Mouse (Mus musculus) forebrain, embryonic 10.5 days (tissue): ENCODE data around the gene Gas1. TPM values are rescaled to one million over a fixed set of nuclear protein-coding genes. Genes with fewer than 3 reads are reported as not detected.

Source experiments
- DNase-seq: peaks from one replicate; pipeline ENCODE4 v3.0.0-alpha.2; 2017; ENCODE audit warnings: low spot score; ENCODE audit errors: extremely low spot score
- H3K27ac ChIP-seq: fragments of 300-500 bp; sonication (generic); 2 replicates; pipeline ENCODE4 v1.5.1; 2016; ENCODE audit warnings: mild to moderate bottlenecking
- H3K27me3 ChIP-seq: fragments of 300-500 bp; sonication (generic); 2 replicates; pipeline ENCODE4 v1.6.1; 2016; ENCODE audit warnings: mild to moderate bottlenecking; ENCODE audit not compliant: poor library complexity, severe bottlenecking
- H3K36me3 ChIP-seq: fragments of 300-500 bp; sonication (generic); replicated peaks from 2 replicates; pipeline ENCODE4 v1.6.1; 2016; ENCODE audit warnings: mild to moderate bottlenecking, moderate library complexity
- H3K4me1 ChIP-seq: fragments of 300-500 bp; sonication (generic); 2 replicates; pipeline ENCODE4 v1.6.1; 2016
- H3K4me3 ChIP-seq: fragments of 300-500 bp; sonication (generic); 2 replicates; pipeline ENCODE4 v1.5.1; 2016; ENCODE audit warnings: mild to moderate bottlenecking, moderate library complexity
- H3K9me3 ChIP-seq: fragments of 300-500 bp; sonication (generic); 2 replicates; pipeline ENCODE4 v1.6.1; 2016; ENCODE audit warnings: mild to moderate bottlenecking, moderate library complexity
- WGBS: fragments of 180-500 bp; shearing (Covaris S2); methylation state at CpG from one replicate; pipeline ENCODE4 v1.1.7; 2016; 5-methylcytosine and 5-hydroxymethylcytosine counted together
- polyA plus RNA-seq: library from polyadenylated mRNA; unstranded; fragments of >200 nt; fragmentation: Nextera tagmentation; extraction: Ambion mirVana; gene quantifications from 2 replicates; pipeline ENCODE4 v1.2.1, GENCODE M21; 2016

Gene Gas1
- polyA plus RNA-seq, 1 experiment from 2014 or later = 72.7 TPM

- no peak overlapping the region for H3K27ac ChIP-seq
- H3K4me3 ChIP-seq = no peak overlapping the region
- peaks cover 8% of the 10 kb centered on the region; the same call in 1 of the 2 replicates for H3K9me3 ChIP-seq
- WGBS = 74% methylated on average over 4 of the region's 4 CpGs
- H3K27me3 ChIP-seq = no peaks in the 10 kb centered on the region
- peaks cover 22% of the 10 kb centered on the region for H3K4me1 ChIP-seq
- no peak for DNase-seq
- H3K36me3 ChIP-seq = no peaks in the 10 kb centered on the region
Measured at GRCm38 (mm10) chr13:60182346-60182745, 5.2 kb upstream of the Gas1 start.

GRCm38 (mm10) chr13:60179641-60180040, 2.5 kb upstream of the Gas1 start:
- WGBS = 88% methylated on average over 4 of the region's 4 CpGs
- peaks cover 4% of the 10 kb centered on the region; the same call in 1 of the 2 replicates for H3K9me3 ChIP-seq
- DNase-seq = no peak
- H3K36me3 ChIP-seq = peaks cover 13% of the 10 kb centered on the region
- H3K4me3 ChIP-seq = no peak overlapping the region
- H3K27me3 ChIP-seq = no peaks in the 10 kb centered on the region
- peaks cover 36% of the 10 kb centered on the region for H3K4me1 ChIP-seq
- 0 out of 2 replicates have a peak overlapping the region, but pooled peaks have one; percentile 20 for H3K27ac ChIP-seq

- peak overlapping the region; percentile 99 for H3K27ac ChIP-seq
- peak overlapping the region; percentile 98 for H3K4me3 ChIP-seq
- no peaks in the 10 kb centered on the region for H3K27me3 ChIP-seq
- H3K36me3 ChIP-seq = peaks cover 13% of the 10 kb centered on the region
- WGBS = under 1% methylated on average over 15 of the region's 15 CpGs
- H3K9me3 ChIP-seq = peaks cover 4% of the 10 kb centered on the region; the same call in 1 of the 2 replicates
- peak; percentile 91 for DNase-seq
- H3K4me1 ChIP-seq = peaks cover 47% of the 10 kb centered on the region
Measured at GRCm38 (mm10) chr13:60178416-60178815, 1.3 kb upstream of the Gas1 start.

GRCm38 (mm10) chr13:60177797-60178110, 589 bp upstream of the Gas1 start:
- Histone ChIP-seq H3K36me3 (peaks cover 13% of the 10 kb centered on the region), H3K9me3 (no peaks in the 10 kb centered on the region), H3K27me3 (peaks cover 5% of the 10 kb centered on the region; the same call in 1 of the 2 replicates), H3K27ac (peak overlapping the region; percentile 99), H3K4me1 (peaks cover 54% of the 10 kb centered on the region), H3K4me3 (peak overlapping the region; percentile 98)
- DNase-seq = no peak
- WGBS = under 1% methylated on average over 13 of the region's 13 CpGs

GRCm38 (mm10) chr13:60176776-60177105, 424 bp downstream of the Gas1 start:
- Histone ChIP-seq H3K4me3 (peak overlapping the region; percentile 98), H3K4me1 (peaks cover 64% of the 10 kb centered on the region), H3K27me3 (peaks cover 15% of the 10 kb centered on the region), H3K27ac (peak overlapping the region; percentile 99), H3K9me3 (no peaks in the 10 kb centered on the region), H3K36me3 (peaks cover 13% of the 10 kb centered on the region)
- no peak for DNase-seq
- under 1% methylated on average over 53 of the region's 53 CpGs for WGBS

- peaks cover 20% of the 10 kb centered on the region for H3K27me3 ChIP-seq
- H3K36me3 ChIP-seq = peaks cover 13% of the 10 kb centered on the region
- H3K4me1 ChIP-seq = peaks cover 69% of the 10 kb centered on the region
- H3K27ac ChIP-seq = peak overlapping the region; percentile 99
- H3K4me3 ChIP-seq = peak overlapping the region; percentile 98
- DNase-seq = peak; percentile 65
- WGBS = under 1% methylated on average over 82 of the region's 82 CpGs
- no peaks in the 10 kb centered on the region for H3K9me3 ChIP-seq
Measured at GRCm38 (mm10) chr13:60176136-60176775, 909 bp downstream of the Gas1 start.

GRCm38 (mm10) chr13:60175490-60176135, 1.6 kb downstream of the Gas1 start:
- peaks cover 75% of the 10 kb centered on the region for H3K4me1 ChIP-seq
- WGBS = under 1% methylated on average over 59 of the region's 59 CpGs
- peak; percentile 58 for DNase-seq

GRCm38 (mm10) chr13:60174953-60175352, 2.2 kb downstream of the Gas1 start:
- peaks cover 13% of the 10 kb centered on the region for H3K36me3 ChIP-seq
- H3K9me3 ChIP-seq = no peaks in the 10 kb centered on the region
- peaks cover 27% of the 10 kb centered on the region for H3K27me3 ChIP-seq
- DNase-seq = no peak
- under 1% methylated on average over 7 of the region's 7 CpGs for WGBS
- peak overlapping the region; percentile 98 for H3K4me3 ChIP-seq
- H3K27ac ChIP-seq = peak overlapping the region; percentile 99
- H3K4me1 ChIP-seq = peaks cover 81% of the 10 kb centered on the region

More at GRCm38 (mm10) chr13:60175490-60176135, 1.6 kb downstream of the Gas1 start:
- no peaks in the 10 kb centered on the region for H3K9me3 ChIP-seq
- peak overlapping the region; percentile 99 for H3K27ac ChIP-seq
- peaks cover 13% of the 10 kb centered on the region for H3K36me3 ChIP-seq
- peaks cover 23% of the 10 kb centered on the region for H3K27me3 ChIP-seq
- H3K4me3 ChIP-seq = peak overlapping the region; percentile 98

- 3% methylated on average over 12 of the region's 12 CpGs for WGBS
- Histone ChIP-seq H3K9me3 (no peaks in the 10 kb centered on the region), H3K27me3 (peaks cover 38% of the 10 kb centered on the region), H3K27ac (peak overlapping the region; percentile 99), H3K4me1 (peaks cover 73% of the 10 kb centered on the region), H3K36me3 (peaks cover 13% of the 10 kb centered on the region), H3K4me3 (peak overlapping the region; percentile 98)
- DNase-seq = peak; percentile 43
Measured at GRCm38 (mm10) chr13:60173591-60174524, 3.3 kb downstream of the Gas1 start.

- Histone ChIP-seq H3K27ac (peak overlapping the region; percentile 99), H3K9me3 (no peaks in the 10 kb centered on the region), H3K4me3 (peak overlapping the region; percentile 98), H3K4me1 (peaks cover 68% of the 10 kb centered on the region), H3K36me3 (peaks cover 13% of the 10 kb centered on the region), H3K27me3 (peaks cover 45% of the 10 kb centered on the region)
- no peak for DNase-seq
- WGBS = 2% methylated on average over 3 of the region's 3 CpGs
Measured at GRCm38 (mm10) chr13:60173186-60173585, 4.0 kb downstream of the Gas1 start.

GRCm38 (mm10) chr13:60172366-60173017, 4.7 kb downstream of the Gas1 start:
- Histone ChIP-seq H3K4me1 (peaks cover 63% of the 10 kb centered on the region), H3K4me3 (peak overlapping the region; percentile 98), H3K27ac (peak overlapping the region; percentile 99), H3K9me3 (no peaks in the 10 kb centered on the region), H3K27me3 (peaks cover 52% of the 10 kb centered on the region), H3K36me3 (peaks cover 13% of the 10 kb centered on the region)
- DNase-seq = no peak
- 25% methylated on average over 7 of the region's 7 CpGs for WGBS

- H3K36me3 ChIP-seq = peaks cover 13% of the 10 kb centered on the region
- no peak for DNase-seq
- no peaks in the 10 kb centered on the region for H3K9me3 ChIP-seq
- no peak overlapping the region for H3K4me3 ChIP-seq
- H3K27me3 ChIP-seq = peaks cover 58% of the 10 kb centered on the region
- H3K27ac ChIP-seq = peak overlapping the region; percentile 99
- 85% methylated on average over 8 of the region's 8 CpGs for WGBS
- peaks cover 62% of the 10 kb centered on the region for H3K4me1 ChIP-seq
Measured at GRCm38 (mm10) chr13:60171781-60172180, 5.4 kb downstream of the Gas1 start.
